Mouse (Mus musculus): ENCODE results near the gene Gm5148.

DNA sequence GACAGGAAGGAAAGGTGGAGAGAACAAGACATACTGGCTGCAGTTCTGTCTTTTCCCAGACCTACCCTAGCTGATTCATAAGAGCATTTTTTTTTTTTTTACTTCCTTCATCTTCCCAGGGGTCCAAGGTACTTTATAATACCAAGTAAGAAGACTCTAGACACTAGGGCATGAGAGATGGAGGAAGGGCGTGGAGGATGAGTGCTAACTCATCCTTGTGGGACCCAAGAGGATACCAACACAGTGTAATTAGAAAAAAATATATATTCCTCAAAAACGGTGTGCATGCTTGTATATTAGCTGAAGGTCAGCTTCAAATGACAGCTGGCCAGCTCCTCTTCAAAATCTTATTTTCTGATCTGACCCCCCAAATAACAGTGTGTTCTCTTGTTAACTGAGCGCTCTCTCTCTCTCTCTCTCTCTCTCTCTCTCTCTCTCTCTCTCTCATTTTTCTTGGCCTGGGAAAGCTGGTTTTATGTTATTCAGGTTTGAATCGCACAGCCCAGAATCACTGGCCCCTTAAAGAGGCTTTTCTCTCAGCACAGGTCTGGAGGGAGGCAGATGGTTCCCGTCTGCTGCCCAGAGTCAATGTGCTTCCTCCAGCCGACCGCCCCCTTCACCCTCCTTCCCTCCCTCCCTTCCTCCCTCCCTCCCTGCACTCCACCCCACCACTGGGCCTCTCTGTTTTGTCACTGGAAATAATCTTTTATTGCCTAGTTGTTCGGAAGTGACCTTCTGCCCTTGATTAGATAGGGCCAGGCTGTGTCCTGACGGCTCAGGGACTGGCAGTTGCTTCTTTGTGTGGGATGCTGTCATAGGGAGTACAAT, 57.8 kb downstream of the Gm5148 start:
- TF ChIP-seq CTCF (IDR thresholded peaks at IDR 0.05; ENCODE audit: insufficient read depth, low read length): no peak
- no peak for TF ChIP-seq POLR2A (IDR thresholded peaks at IDR 0.05; ENCODE audit: borderline replicate concordance, extremely low read depth, low read depth, low read length)

All from lung, adult 2 months (tissue).